Mouse (Mus musculus) ES-E14 (cell line): ENCODE data around the gene Ppip5k1. TPM values are rescaled to one million over a fixed set of nuclear protein-coding genes. Genes with fewer than 3 reads are reported as not detected.

Experiments used
- DNase-seq: peaks from one replicate; pipeline ENCODE4 v3.0.0-alpha.2; 2013; ENCODE audit warnings: low read depth, low spot score
- H3K27ac ChIP-seq: 2 replicates; pipeline ENCODE4 v1.5.1; 2012; ENCODE audit warnings: low read depth, mild to moderate bottlenecking, low read length, moderate library complexity, mixed read lengths; ENCODE audit not compliant: poor library complexity, insufficient read depth, severe bottlenecking
- H3K36me3 ChIP-seq: 2 replicates; pipeline ENCODE4 v1.6.1; 2012; ENCODE audit warnings: mild to moderate bottlenecking, low read length, moderate library complexity, mixed read lengths; ENCODE audit not compliant: control insufficient read depth, poor library complexity, insufficient read depth, severe bottlenecking
- H3K4me1 ChIP-seq, 2 experiments: fragments of 150-350 bp in 1 of 2; sonication (generic) in 1 of 2; 2 replicates each; pipeline ENCODE4 v1.6.1; 2012; ENCODE audit warnings: low read length in 2 of 2, mild to moderate bottlenecking in 1 of 2, mixed read lengths in 1 of 2; ENCODE audit not compliant: control insufficient read depth in 2 of 2, insufficient read depth in 2 of 2, poor library complexity in 1 of 2
- H3K4me3 ChIP-seq, 2 experiments: fragments of 150-350 bp in 1 of 2; sonication (generic) in 1 of 2; 2 replicates each; pipeline ENCODE4 v1.5.1; 2012; ENCODE audit warnings: low read length in 2 of 2, low read depth in 1 of 2, mild to moderate bottlenecking in 1 of 2, mixed read lengths in 1 of 2; ENCODE audit not compliant: insufficient read depth in 1 of 2, poor library complexity in 1 of 2, severe bottlenecking in 1 of 2
- H3K9ac ChIP-seq: 2 replicates; pipeline ENCODE4 v1.6.1; 2012; ENCODE audit warnings: low read depth, mild to moderate bottlenecking, low read length, mixed read lengths; ENCODE audit not compliant: poor library complexity, insufficient read depth, severe bottlenecking
- H3K9me3 ChIP-seq: fragments of 150-350 bp; sonication (generic); 2 replicates; pipeline ENCODE4 v1.6.1; 2012; ENCODE audit warnings: low read depth, mild to moderate bottlenecking, low read length; ENCODE audit not compliant: control insufficient read depth, insufficient read depth
- CHD2 ChIP-seq: IDR thresholded peaks from 2 replicates; pipeline ENCODE4 v1.6.1; 2014; ENCODE audit warnings: mild to moderate bottlenecking, low read depth, low read length, inconsistent platforms
- HCFC1 ChIP-seq: IDR thresholded peaks from 2 replicates; pipeline ENCODE4 v1.6.1; 2012; ENCODE audit warnings: low read length, inconsistent platforms, borderline replicate concordance; ENCODE audit not compliant: insufficient read depth
- MAFK ChIP-seq: IDR thresholded peaks from 2 replicates; pipeline ENCODE4 v1.6.1; 2014; ENCODE audit warnings: mild to moderate bottlenecking, low read depth, low read length, inconsistent platforms; ENCODE audit not compliant: insufficient read depth
- ZC3H11A ChIP-seq: IDR thresholded peaks from 2 replicates; pipeline ENCODE4 v1.6.1; 2012; ENCODE audit warnings: low read depth, mild to moderate bottlenecking, inconsistent platforms, low read length, borderline replicate concordance
- ZNF384 ChIP-seq: IDR thresholded peaks from 2 replicates; pipeline ENCODE4 v1.6.1; 2012; ENCODE audit warnings: low read depth, low read length, inconsistent platforms
- in situ Hi-C, 2 experiments: fragments of 600-800 bp; cut with MboI; formaldehyde crosslinking; loops; one replicate each; pipeline ENCODE4 v1.15.1; 2025; ENCODE audit warnings: low sequenced_read_pairs in 2 of 2, inconsistent platforms in 1 of 2; ENCODE audit not compliant: unreplicated experiment in 2 of 2
- total RNA-seq: library from RNA; depleted of rRNA; stranded (reverse); fragments of 300-350 nt; gene quantifications from 2 replicates; pipeline ENCODE4 v1.2.3, GENCODE M21; 2012

Gene Ppip5k1
- total RNA-seq, 1 experiment, result 7.6 TPM

GRCm38 (mm10) chr2:121372266-121372665, 17.1 kb upstream of the Ppip5k1 start:
- TF ChIP-seq ZC3H11A (no peak), ZNF384 (no peak), HCFC1 (no peak), MAFK (no peak), CHD2 (no peak)
- Histone ChIP-seq H3K4me1 (peaks cover 0 to 5% of the 10 kb centered on the region in 2 experiments; a peak in 1 of 4 replicates), H3K27ac (no peak overlapping the region), H3K9ac (no peak overlapping the region), H3K4me3 (no peak overlapping the region), H3K36me3 (no peaks in the 10 kb centered on the region), H3K9me3 (no peaks in the 10 kb centered on the region)
- in situ Hi-C loops, result no loop called here
- DNase-seq, result no peak

- no peak for DNase-seq
- Histone ChIP-seq H3K36me3 (no peaks in the 10 kb centered on the region), H3K9me3 (no peaks in the 10 kb centered on the region), H3K9ac (no peak overlapping the region), H3K4me3 (no peak overlapping the region), H3K4me1 (peaks cover 0 to 7% of the 10 kb centered on the region in 2 experiments; a peak in 1 of 4 replicates), H3K27ac (no peak overlapping the region)
- TF ChIP-seq ZC3H11A (no peak), CHD2 (no peak), HCFC1 (no peak), MAFK (no peak)
- in situ Hi-C loops, result no loop called here
Observed at GRCm38 (mm10) chr2:121370921-121371320, 15.7 kb upstream of the Ppip5k1 start.

- no peak for DNase-seq
- in situ Hi-C loops, result no loop called here
- TF ChIP-seq MAFK (no peak), ZNF384 (no peak), ZC3H11A (no peak), HCFC1 (no peak), CHD2 (no peak)
- H3K27ac ChIP-seq, result no peak overlapping the region
- H3K9me3 ChIP-seq, result no peaks in the 10 kb centered on the region
- H3K36me3 ChIP-seq, result no peaks in the 10 kb centered on the region
- no peak overlapping the region for H3K9ac ChIP-seq
- peaks cover 0 to 7% of the 10 kb centered on the region in 2 experiments; a peak in 1 of 4 replicates for H3K4me1 ChIP-seq
- no peak overlapping the region for H3K4me3 ChIP-seq
Observed at GRCm38 (mm10) chr2:121368831-121369230, 13.6 kb upstream of the Ppip5k1 start.

GRCm38 (mm10) chr2:121363656-121364055, 8.5 kb upstream of the Ppip5k1 start:
- Histone ChIP-seq H3K36me3 (no peaks in the 10 kb centered on the region; the same call in 1 of the 2 replicates), H3K4me1 (peaks cover 0 to 7% of the 10 kb centered on the region in 2 experiments; a peak in 2 of 4 replicates), H3K4me3 (no peak overlapping the region), H3K9ac (no peak overlapping the region), H3K9me3 (no peaks in the 10 kb centered on the region), H3K27ac (no peak overlapping the region)
- DNase-seq, result no peak
- TF ChIP-seq ZNF384 (no peak), HCFC1 (no peak), CHD2 (no peak), MAFK (no peak), ZC3H11A (no peak)
- in situ Hi-C loops, result no loop called here

GRCm38 (mm10) chr2:121359461-121359860, 4.3 kb upstream of the Ppip5k1 start:
- in situ Hi-C loops, result no loop called here

More at GRCm38 (mm10) chr2:121359461-121359860, 4.3 kb upstream of the Ppip5k1 start:
- H3K4me1 ChIP-seq, result peaks cover 2 to 7% of the 10 kb centered on the region in 2 experiments; a peak in 2 of 4 replicates
- no peak overlapping the region for H3K4me3 ChIP-seq
- no peaks in the 10 kb centered on the region; the same call in 1 of the 2 replicates for H3K36me3 ChIP-seq
- no peak overlapping the region for H3K27ac ChIP-seq
- H3K9ac ChIP-seq, result no peak overlapping the region
- no peak for TF ChIP-seq ZC3H11A
- TF ChIP-seq HCFC1, result no peak
- TF ChIP-seq ZNF384, result no peak
- TF ChIP-seq CHD2, result no peak
- TF ChIP-seq MAFK, result no peak
- H3K9me3 ChIP-seq, result no peaks in the 10 kb centered on the region
- DNase-seq, result no peak
